Mouse (Mus musculus) naive thymus-derived CD4-positive, alpha-beta T cell, adult 2 months (primary cell): Measurements from ENCODE around the gene Rasl10b.
A peak's percentile ranks its signal among the peaks of the same experiment; 100 is the strongest.

ENCODE experiments used
- DNase-seq: peaks from one replicate; pipeline ENCODE4 v3.0.0-alpha.2; 2011; ENCODE audit warnings: low read depth

The Rasl10b gene

DNA sequence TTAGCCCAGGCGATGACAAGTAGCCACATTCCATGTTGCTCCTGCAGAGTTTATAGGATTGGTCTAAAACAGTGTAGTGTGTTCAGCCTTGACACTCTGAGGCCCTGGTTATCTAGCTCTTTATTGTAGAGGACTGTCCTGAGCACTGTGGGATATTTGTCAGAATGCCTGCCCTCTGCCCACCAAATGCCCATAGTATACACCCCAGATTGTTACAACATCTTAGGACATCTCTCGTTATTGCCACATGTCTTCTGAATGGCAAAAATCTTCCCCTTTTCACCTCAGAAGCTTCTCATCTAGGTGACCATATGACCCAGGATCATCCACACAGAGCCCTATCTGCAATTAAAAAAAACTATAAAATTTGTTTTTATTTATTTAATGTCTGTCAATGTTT, 23.6 kb downstream of the Rasl10b start:
- no peak for DNase-seq

DNA sequence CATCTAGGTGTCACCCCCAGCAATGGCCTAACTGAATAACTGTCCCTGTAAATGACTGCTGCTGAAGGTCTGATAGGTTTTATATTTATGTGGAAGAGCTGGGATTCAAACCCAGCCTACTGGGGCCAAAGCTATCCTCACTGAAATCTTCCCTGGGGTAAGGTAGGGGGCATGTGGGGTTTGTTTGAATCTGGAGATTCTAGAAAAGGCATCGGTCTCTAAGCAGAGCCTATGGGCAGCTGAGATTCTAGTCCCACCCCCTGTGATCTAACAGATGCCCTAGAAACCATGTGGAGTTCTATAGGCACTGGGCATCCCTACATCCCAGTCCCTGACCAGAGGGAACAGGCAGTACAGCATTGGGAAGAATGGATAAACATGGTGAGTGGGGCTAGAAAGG, 28.4 kb downstream of the Rasl10b start, which contains the start of gene 1700020L24Rik:
TSS of gene 1700020L24Rik (plus strand) at position 301 of the 400 bp plus-strand sequence.
- DNase-seq = no peak

DNA sequence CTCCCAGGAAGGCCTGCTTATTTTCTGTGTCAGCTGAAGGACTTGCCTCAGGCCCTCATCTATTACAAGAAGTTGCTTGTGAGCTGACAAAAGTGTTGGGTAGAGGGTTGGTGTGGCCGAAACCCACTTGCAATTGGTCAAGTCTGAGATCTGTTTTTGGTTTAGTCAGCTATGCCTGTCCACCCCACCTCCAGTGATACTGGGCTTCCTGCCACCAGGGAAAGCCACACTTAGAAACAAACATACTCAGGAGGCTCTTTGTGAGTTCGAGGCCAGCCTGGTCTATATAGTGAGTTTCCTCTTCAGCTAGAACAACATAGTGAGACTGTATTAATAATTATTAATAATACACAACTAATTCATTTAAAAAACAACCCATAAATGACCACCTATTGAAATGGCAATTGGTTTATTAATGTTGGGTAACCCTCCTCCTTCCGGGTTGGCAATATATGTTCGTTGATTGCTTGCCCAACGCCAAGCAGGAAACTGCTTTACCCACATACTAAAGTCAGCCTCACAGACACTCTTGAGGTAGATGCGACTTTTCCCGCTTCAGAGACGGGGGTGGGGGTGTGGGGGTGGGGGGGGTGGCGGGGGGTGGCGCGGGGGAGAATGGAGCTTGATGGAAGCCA, 30.6 kb downstream of the Rasl10b start:
- DNase-seq = peak; percentile 48

DNA sequence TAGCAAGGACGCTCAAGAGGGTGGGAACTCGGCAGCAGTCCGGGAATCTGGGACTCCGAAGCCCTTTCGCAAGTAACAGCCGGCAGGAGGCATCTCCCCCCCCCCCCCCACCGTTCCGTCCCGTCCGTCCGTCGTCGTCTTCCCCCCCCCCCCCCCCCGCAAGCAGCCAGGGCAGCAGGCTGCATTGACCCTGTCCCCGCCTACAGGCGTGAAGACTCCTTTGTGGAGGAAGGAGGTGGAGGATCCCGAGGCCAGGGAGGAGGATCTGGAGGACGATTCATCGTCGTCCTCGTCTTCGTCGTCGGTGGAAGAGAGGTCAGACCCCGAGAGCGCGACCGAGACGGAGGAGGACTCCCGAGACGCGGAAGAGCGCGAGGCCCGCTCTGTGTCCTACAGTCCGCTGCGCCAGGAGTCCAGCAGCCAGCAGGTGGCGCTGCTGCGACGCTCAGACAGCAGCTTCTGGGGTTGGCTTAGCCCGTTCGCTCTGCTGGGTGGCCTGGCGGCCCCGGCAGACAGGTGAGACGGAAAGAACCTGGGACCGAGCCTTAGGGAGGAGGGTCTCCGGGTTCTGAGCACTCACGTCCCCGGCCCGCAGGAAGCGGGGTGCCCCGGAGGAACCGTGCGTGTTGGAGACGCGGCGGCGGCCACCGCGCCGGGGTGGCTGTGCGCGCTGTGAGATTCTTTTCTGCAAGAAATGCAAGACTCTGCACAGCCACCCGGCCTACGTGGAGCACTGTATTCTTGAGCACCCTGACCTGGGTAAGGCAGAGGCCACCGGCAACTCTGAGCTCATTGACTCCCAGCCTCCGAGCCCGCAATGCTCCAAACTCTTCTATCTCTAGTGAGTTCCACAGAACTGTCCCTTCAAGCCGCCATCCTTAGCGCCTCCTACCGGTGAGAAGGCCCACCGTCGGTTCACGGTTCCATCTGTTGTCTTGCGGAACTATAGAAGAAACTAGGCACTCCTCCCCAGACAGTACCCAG, 31.4 kb downstream of the Rasl10b start:
- DNase-seq = peak; percentile 97

DNA sequence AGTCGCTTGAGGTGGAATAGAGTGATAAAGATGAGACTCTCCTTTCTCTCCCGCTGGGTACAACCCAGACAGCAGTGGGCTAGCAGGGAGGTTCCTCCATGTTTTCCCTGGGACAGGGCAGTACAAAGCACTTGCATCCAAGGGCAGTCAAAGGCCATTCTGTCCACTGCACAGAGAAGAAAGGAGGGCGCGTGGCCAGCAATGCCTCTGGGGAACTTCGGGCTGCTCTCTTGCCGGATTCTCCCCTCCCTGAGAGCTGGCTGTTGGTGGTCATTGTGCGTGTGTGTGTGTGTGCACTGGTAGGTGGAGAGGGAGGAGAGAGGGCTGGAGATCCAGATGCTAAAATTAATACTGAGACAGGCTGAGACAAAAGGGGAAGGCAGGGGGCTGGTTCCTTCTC, 32.3 kb downstream of the Rasl10b start:
- DNase-seq = no peak

DNA sequence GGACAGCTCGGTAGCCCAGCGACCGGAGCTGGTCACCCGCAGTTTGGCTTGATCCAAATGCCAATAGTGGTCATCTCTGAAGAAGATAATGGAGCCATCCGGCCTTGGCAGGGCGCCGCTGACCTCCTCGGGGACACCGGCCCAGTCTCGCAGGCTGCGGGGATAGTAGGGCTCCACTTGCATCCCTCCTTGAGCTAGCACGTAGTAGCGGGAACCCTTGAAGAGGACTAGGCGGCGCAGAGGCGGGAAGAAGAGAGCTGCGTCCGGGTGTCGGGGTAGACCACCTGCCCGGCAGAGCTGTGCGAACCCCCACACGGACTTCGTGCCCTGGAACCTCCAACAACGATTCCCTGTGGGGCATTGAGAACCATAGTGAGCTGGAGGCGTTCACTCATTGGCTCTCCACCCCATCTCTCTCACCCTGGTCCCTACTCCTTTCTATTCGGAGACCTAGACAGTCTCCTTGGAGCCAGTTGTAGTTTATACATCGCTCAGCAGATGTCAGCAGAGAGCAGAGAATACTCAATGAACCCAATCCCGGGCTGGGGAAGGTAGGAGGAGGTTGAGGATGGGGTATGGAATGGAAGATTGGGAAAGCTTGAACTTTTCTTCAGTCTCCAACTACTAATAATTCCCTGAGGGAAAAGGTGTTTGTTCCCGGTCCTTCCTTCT, 33.8 kb downstream of the Rasl10b start:
- DNase-seq = peak; percentile 81

DNA sequence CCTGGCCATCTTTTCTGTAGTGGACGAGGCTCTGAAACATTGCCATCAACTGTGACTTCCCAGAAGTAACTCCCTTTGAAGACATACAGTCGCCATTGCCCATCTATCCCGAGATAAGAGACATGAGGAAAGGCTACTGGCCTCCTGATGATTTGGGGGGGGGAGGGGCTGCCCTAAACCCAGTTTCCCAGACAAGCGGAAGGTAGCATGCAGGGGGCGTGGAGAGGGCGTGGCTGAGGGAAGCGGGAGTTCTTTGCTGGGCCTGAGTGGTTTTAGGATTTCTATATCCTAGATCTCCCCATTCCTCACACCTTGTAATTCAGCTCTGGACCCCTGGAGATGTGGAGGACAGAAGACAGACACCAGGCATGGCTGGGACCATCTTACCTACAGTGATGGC, 34.9 kb downstream of the Rasl10b start:
- peak; percentile 18 for DNase-seq

DNA sequence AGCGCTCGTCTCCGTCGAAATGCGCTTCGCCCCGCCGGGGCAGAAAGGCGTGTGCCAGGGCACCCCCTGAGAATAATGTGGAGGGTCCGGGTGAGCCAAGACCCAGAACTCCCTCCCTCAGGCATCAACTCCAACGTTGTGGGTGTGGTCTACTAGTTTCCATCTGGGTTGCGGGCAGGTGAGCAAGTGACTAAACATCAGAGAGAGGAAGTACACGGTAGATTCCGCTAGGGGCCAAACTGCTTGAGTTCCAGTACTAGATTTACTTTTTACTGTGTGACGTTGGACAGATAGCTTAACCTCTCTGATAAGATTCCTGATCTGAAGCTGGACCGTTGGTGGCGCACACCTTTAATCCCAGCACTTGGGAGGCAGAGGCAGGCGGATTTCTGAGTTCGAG, 36.1 kb downstream of the Rasl10b start:
- peak; percentile 63 for DNase-seq

DNA sequence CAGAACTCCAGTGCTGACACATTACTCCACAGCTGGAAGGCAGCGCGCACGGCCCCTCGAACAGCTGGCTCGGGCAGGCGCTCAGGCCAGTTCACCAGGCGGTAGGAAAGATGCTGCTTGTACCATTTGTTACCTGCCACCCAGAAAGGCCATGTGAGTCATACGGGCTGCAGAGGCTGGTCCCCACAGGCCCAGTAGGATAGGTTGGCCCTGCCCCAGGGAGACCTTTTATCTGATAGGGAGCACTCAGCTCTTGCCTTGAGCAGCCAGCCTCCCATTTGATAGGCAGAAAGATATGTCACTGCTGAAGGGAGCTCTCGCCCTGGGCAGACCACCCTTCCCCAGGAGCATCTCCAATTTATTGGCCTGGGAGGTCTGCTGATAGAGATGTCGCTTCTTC, 38.7 kb downstream of the Rasl10b start:
- DNase-seq = no peak

DNA sequence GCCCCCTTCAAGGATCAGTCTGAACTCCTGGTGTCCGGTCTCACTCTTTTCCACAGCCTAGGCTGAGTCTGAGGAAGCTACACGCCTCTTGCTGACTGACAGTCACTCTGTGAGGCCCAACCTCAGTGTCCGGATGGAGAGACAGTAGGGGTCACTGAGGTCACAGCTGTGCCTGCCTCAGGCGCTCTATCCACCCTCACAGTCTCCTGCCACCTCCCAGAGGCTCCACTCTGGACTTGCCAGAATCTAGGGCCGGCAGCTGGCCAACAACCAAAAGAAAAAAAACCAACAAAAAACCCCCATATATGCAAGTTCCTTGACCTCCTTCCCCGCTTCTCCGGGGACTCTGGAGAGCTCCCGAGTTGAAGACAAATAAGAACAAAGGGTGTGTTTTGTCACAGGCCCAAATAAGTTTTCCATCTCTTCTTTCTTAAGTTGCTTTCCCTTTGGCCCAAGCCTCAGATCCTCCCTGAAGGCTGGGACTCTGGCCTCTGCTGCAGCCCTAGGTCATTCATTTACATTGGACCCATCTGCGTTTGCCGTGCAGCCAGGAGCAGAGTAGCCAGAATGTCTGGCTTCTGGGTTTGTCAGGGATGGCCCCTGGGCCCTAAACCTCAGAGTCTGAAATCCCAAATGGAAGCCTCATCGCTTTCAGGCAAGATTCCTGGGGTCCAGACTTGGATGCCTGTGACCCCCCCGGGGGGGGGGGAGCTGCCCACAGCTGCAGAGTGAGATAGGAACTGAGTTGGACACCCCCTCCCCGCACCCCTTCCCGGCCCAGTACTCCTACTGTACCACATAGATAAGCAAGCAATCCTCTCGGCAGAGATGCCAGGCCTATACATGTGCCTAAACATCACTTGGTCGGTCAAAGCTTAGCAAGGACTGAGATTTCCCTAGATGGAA, 39.3 kb downstream of the Rasl10b start:
- DNase-seq = no peak

DNA sequence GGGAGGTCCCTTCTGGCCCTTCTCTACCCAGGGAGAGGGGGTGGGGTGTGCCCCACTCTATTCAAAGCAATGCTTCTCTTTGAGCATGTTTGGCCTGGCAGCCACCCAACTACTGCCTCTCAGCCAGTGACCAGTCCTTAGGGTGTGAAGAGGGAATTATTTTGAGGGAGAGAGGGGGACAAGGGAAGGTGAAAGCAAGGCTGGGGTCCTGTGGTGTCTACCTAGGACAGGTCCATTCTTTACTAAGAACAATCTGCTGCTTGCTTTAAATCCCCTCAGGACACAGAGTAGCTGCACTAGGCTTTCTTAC, 39.9 kb downstream of the Rasl10b start:
- no peak for DNase-seq

DNA sequence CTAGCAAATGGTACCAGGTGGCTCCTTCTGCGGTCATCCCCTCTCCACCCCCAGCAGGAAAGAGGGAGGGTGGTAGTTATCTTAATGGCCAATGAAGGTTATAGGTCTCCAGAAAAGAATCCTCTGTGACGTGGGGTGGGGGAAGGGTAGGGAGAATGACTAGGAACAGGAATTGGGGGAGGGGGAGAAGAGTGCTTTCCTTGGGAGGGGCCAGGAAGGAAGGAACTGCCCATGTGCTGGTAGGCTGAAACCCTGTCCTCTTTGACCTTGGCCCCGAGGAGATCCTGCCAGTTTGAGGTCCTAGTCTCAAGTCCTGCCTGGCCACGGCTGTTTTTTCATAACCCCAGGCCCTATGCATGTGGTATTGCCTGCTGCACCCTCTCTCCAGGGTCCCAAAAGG, 40.4 kb downstream of the Rasl10b start:
- no peak for DNase-seq

DNA sequence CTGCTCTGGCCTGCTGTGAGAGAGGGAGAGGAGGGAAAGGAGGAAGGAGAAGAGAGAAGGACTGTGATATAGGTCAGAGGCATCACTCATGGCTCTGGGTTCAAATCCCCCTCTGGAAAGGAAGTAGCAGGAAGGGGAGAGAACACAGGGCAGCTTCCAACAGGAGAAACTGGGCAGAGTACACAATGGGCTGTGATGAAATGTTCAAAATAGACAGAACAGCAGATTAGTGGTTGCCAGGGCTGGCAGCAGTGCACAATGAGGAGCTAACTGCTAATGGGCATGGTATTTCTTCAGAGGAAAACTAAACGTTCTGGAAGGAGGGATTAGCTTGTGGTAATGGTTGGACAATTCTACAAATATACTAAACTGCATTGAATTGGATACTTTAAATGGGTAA, 41.6 kb downstream of the Rasl10b start:
- DNase-seq = no peak

DNA sequence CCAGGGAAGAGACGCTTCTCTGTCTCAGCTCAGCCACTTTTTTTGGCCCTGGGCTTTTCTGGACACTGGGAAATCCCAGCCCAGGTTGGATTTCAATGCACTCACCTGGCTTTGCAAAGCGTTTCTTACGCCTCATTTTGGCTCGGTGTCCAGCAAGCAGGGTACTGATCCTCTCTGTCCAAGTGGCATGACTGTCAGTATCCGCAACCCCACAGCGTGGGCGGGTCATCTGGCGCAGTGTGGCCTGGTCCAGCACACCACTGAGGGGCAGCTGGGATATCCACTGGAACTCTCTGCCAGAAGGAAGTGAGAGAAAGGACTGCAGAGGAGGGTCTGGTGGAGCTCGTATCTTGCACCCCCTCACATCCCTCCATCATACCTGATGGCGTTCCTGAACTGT, 42.3 kb downstream of the Rasl10b start:
- no peak for DNase-seq

DNA sequence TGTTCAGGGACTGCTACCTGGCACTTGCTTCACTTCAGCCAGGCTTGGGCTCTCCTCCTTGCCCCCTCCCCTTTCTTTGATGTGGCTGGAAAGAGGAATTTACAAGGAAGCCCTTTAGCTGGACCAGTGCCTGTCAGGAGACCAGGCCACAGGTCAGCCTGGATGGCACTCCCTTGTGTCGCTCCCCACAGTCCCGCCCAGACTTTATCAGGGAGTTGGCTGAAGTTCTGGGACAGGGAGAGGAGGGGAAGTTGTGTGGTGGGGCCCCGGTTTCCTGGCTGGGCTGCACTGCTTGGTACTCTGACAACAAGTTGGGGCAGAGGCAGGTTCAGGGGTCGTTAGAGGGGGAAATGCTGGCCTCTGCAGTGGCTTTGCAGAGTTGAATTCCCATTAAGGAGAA, 45.6 kb downstream of the Rasl10b start:
- DNase-seq = no peak

DNA sequence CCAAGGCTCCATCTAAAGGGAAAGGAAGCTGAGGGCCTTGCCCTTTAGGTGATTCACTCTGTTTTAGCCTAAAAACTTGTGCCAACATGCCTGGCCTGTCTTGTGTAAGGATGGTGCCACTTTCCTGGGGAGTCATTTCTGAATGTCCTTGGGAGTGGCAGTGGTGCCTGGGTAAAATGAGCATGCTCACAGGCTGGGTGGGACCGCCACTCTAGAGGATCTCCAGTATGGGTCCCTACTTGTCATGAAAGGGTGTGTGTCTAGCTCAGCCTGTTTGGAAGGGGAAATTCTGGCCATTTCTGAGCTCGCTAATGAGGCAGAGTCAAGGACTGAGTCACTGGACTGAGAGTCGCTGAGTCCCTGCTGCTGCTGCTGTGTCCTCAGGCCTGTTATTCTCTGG, 46.7 kb downstream of the Rasl10b start:
- DNase-seq = no peak

DNA sequence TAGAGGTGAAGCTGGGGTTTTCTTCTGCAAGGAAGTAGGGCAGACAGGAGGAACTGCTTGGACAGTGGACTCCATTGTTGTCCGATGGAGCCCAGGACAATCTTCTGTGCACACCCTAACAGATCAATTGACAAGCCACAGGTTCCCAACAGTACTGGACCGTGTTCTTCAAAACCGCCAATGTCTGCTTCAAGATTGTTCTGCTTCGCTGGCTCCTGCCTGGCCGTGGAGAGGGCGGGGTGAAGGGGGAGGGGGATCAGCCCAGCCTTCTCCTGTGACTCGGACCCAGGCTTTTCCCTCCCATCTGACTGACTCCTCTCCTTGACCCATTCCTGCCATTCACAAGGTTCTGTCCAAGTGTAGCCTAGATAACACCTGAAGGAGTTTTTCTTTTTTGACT, 48.3 kb downstream of the Rasl10b start:
- no peak for DNase-seq

DNA sequence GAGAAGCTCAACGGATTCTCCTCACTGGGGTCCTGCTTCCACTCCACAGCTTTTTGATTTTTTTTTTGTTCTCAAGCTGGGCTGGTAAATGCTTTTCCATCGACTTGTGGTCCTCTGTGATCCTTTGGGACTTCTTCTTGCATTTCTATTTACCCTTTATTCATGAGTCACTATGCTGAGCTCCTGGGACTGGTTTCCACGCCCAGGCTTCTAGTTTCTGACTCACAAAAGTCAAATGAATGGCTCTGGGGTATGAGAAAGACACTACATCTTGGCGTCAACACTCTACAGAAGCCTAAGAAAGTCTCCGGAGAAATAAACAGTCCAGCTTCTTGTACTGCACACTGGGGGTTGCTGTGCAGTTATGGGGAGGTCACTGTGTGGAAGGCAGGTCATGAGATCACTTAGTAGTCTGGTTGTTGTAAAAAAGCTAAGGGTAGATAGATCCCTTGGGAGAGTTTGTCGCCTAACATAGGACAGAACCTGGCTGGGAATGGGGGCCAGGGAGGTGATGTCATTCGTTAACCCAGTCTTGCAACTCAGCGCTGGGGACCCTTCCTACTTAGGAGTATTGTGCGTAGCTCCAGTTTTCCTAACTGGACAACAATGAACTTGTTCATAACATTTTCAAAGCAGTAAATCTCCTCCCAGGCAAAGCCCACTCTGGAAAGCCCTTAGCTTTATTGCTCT, 49.1 kb downstream of the Rasl10b start:
- DNase-seq = no peak

DNA sequence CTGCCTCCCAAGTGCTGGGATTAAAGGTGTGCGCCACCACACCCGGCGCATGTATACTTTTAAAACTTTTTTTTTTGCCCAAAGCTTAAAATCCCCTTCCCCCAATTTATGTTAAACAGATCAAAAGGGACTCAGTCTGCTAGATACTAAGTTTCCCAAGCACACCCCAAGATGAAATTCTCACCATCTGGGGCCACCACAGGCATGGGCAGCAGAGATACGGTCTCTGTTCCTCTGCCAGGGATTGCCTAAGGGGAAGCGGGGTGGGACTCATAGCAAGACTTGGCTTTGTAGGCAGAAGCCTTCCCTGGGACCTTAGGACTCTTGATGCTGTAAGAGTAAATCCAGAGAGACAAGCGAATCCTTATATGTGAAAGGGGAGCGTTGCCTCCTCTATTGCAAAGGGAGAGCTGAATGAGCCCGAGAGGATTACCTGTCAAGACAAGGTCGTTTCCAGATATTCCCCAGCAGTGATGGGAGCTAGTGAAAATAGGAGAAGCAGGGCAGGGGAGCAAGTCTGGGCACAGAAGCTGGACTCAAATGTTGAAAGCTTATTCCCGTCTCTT, 52.6 kb downstream of the Rasl10b start:
- DNase-seq = no peak

DNA sequence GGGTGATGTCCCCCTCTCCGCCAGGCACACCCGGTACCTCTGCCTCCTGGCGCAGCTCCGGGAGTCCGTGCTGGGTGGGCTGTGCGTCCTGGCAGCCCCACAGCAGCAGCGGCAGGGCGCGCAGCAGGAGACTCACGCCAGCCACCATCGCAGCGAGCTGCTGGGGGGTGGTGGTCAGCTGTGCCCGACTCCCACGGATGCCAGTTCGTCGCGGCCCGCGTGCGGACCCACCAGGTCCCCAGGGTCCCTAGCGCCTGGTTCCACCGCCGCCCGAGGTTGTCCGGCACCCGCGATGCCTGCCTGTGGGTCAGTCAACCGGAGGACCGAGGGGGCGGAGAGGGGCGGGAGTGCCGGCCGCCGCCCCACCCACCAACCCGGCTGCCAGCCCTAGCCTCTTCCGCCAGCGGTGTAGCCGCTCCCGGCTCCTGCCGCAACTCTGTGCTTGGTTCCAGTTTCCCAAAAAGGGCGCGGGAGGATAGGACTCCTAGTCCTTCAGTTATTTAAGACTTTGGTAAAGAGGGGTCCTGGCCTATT, 53.8 kb downstream of the Rasl10b start, which contains the start of gene Mmp28:
TSS of gene Mmp28 (minus strand) at position 361 of the 534 bp plus-strand sequence.
- no peak for DNase-seq

DNA sequence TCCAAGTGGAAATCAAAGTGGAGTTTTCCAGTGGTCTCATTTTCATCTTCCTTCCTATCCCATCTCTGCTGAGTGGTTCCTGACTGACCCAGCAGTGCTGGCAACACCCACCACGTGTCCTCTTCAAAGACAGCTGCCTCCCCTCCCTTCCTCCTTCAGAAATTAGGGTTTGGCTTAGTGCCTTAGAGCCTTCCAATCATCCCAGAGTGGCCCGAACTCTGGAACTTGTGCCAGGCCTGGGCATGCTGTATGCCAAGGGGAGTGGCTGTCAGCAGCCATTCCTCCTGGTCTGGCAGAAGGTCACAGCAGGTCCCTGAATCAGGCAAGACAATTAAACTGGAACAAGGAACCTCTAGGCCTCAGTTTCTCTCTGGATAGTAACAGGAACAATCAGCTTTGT, 57.0 kb downstream of the Rasl10b start:
- no peak for DNase-seq
